Comparison of ENCODE assay signal across 27 mouse cellular contexts in the genomic region with DNA sequence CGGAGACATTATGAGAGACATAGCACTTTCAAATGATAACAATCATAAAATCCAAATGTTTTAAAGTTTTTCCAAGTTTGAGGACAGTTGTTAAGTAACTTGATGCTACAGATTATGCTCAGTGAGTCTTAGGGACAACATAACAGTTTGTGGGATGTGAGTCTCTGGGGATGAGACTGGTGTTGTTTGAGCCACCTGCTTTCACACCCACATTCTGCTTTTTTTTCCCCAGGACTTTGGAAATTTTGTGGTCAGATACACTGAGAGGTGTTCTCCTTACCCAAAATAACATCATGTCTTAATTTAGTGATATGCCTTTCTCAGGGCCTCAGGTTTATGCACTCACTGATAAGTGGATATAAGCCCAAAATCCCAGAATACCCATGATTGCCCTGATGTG.
DNase-seq lines count a peak whose midpoint lies in the region; ATAC-seq and TF ChIP-seq lines count a peak whose summit lies in the region.
"Had no signal": no experiment of that assay in that cellular context is flagged by ENCODE, and none has a peak within 500 bp of the region (broad histone marks: within the 10 kb centered on the region; RNA-seq: fewer than 3 reads in every experiment).

No protein-coding gene starts in this region.

- H3K4me3 ChIP-seq in left cerebral cortex, adult 2 months, result no peak overlapping the region
- H3K4me3 ChIP-seq: embryonic facial prominence, embryonic 13.5 days; embryonic facial prominence, embryonic 15.5 days; erythroblast, embryonic 14.5 days; forebrain, embryonic 10.5 days; forebrain, embryonic 12.5 days had no signal

- peak; percentile 21 for ATAC-seq in frontal cortex, adult (ENCODE audit: low TSS enrichment)
- ATAC-seq: activated CD4-positive, CD25-positive, alpha-beta regulatory T cell, adult 4 months; CD4-positive, CD25-positive, alpha-beta regulatory T cell, adult 4 months; forebrain, embryonic 14.5 days; forebrain, embryonic 16.5 days; Patski had no signal

- TF ChIP-seq CTCF in left cerebral cortex, adult 2 months (IDR thresholded peaks at IDR 0.05), result no peak

- intact Hi-C loops in left cerebral cortex, adult 2 months (cut with DNase I), result loop anchor here (2.0 to 10.0 kb wide), 4 partner anchors 93 to 313 kb away; no protein-coding TSS in a partner anchor

- peak overlapping the region; percentile 96 for H3K27ac ChIP-seq in left cerebral cortex, adult 2 months
- H3K27ac ChIP-seq: embryonic facial prominence, embryonic 13.5 days; embryonic facial prominence, embryonic 15.5 days; forebrain, embryonic 10.5 days; forebrain, embryonic 12.5 days had no signal

- no peak for DNase-seq in frontal cortex, postnatal 10 days (ENCODE audit: low spot score in 2 of 2)
- DNase-seq in left cerebral cortex, adult 2 months (ENCODE audit: extremely low spot score in 1 of 2, low spot score in 2 of 2), result no peak
- DNase-seq in left cerebral cortex, adult 18-20 months (ENCODE audit: low spot score in 2 of 2), result no peak
- peak; percentile 62 for DNase-seq in brain, adult 2 months (ENCODE audit: low read depth, low spot score)
- no peak for DNase-seq in liver
- DNase-seq: adrenal gland, adult 8-10 months; adrenal gland, postnatal 14 days; adrenal gland, postnatal 36 days; B cell, adult 2 months; cerebellum, adult 11 months; cerebellum, adult 18-20 months; cerebellum, adult 8-10 months; cerebellum, adult 9-11 months; cerebellum, postnatal 14 days; cerebellum, postnatal 36 days; embryo, embryonic 11 days had no signal
